Mouse (Mus musculus) liver, postnatal 0 days (tissue): Measurements from ENCODE around the gene Rcan2.

ENCODE experiments used
- CTCF ChIP-seq: sonication (generic); IDR thresholded peaks from 2 replicates; pipeline ENCODE4 v1.5.1; 2016; ENCODE audit warnings: antibody characterized with exemption, low read depth
- EP300 ChIP-seq: IDR thresholded peaks from 2 replicates; pipeline ENCODE4 v1.6.1; 2016; ENCODE audit warnings: antibody characterized with exemption, low read depth, mild to moderate bottlenecking

GRCm38 (mm10) chr17:43801077-43801476, at the start of gene Rcan2:
- TF ChIP-seq CTCF (peak; percentile 67), EP300 (no peak)
